Mouse (Mus musculus) spleen, adult 2 months (tissue): ENCODE data around the gene 1110032A03Rik.

Experiments
- CTCF ChIP-seq: fragments of 200-500 bp; IDR thresholded peaks from 2 replicates; pipeline ENCODE4 v1.5.1; 2011; ENCODE audit warnings: mild to moderate bottlenecking, inconsistent platforms; ENCODE audit not compliant: insufficient read depth, insufficient read length, insufficient replicate concordance; ENCODE audit errors: extremely low read depth
- POLR2A ChIP-seq: fragments of 200-500 bp; IDR thresholded peaks from 2 replicates; pipeline ENCODE4 v1.6.1; 2011; ENCODE audit warnings: low read depth, low read length, inconsistent platforms

DNA sequence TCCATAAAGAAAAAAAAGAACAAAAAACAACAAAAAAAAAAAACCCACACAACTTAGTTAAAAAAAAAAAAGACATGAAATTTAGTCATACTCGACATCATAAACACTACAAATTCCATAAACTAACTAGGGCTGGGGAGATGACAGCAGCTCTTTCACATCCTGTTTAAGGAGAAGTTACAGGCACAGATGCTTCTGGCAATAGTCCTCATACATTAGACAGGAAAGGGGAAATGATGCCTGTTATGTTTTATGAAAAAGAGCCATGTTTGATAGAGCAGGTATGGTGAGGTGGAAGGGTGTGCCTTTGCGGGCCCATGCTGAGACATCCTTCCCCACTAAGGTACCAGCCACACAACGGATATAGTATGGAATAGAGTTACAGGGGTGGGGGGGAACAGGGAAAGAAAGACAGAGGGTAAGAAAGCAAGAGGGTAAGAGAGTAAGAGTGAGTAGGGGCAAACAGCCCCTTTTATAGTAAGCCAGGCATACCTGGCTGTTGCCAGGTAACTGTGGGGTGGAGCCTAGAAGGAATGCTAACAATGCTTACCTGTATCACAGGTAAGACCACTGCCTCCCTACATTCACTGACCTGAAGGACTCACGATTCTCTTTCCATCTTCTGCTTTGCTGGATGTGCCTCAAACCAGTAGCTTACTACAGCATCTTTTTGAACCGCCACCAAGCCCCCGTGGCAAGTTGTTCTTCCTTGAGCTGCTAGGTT, 13.6 kb downstream of the 1110032A03Rik start:
- TF ChIP-seq POLR2A: no peak
- no peak for TF ChIP-seq CTCF
